Mouse (Mus musculus) adrenal gland, adult 8-10 months (tissue): Measurements from ENCODE around the gene Cyp26a1. TPM values are rescaled to one million over a fixed set of nuclear protein-coding genes. Genes with fewer than 3 reads are reported as not detected.
A peak's percentile ranks its signal among the peaks of the same experiment; 100 is the strongest.

Experiments
- DNase-seq: peaks from one replicate; pipeline ENCODE4 v3.0.0; 2022
- total RNA-seq, 4 experiments: library from RNA; stranded (reverse); gene quantifications; 2 replicates each; pipeline ENCODE4 v1.2.4; 2022

Gene Cyp26a1
- total RNA-seq, 4 experiments from 2014 or later: not detected

GRCm38 (mm10) chr19:37698273-37699160, 919 bp downstream of the Cyp26a1 start:
- DNase-seq: no peak

GRCm38 (mm10) chr19:37699711-37700110, 2.1 kb downstream of the Cyp26a1 start:
- DNase-seq: no peak

- peak; percentile 81 for DNase-seq
These were observed 4.9 kb downstream of the Cyp26a1 start for GRCm38 (mm10) chr19:37702377-37703076.

GRCm38 (mm10) chr19:37703902-37704509, 6.4 kb downstream of the Cyp26a1 start:
- DNase-seq: peak; percentile 40

GRCm38 (mm10) chr19:37705722-37706121, 8.1 kb downstream of the Cyp26a1 start:
- DNase-seq: no peak

- DNase-seq: no peak
These were observed 17.1 kb downstream of the Cyp26a1 start for GRCm38 (mm10) chr19:37714681-37715080.

- no peak for DNase-seq
These were observed 18.4 kb downstream of the Cyp26a1 start for GRCm38 (mm10) chr19:37715980-37716379.

GRCm38 (mm10) chr19:37716524-37717175, 19.1 kb downstream of the Cyp26a1 start:
- DNase-seq: no peak

- DNase-seq: no peak
These were observed 21.6 kb downstream of the Cyp26a1 start for GRCm38 (mm10) chr19:37719166-37719565.

GRCm38 (mm10) chr19:37724591-37724990, 27.0 kb downstream of the Cyp26a1 start:
- no peak for DNase-seq

- no peak for DNase-seq
These were observed 29.0 kb downstream of the Cyp26a1 start for GRCm38 (mm10) chr19:37726585-37726984.

GRCm38 (mm10) chr19:37727366-37727765, 29.8 kb downstream of the Cyp26a1 start:
- no peak for DNase-seq

GRCm38 (mm10) chr19:37735426-37735825, 37.8 kb downstream of the Cyp26a1 start:
- DNase-seq: no peak

GRCm38 (mm10) chr19:37738575-37738974, 41.0 kb downstream of the Cyp26a1 start:
- DNase-seq: peak; percentile 3

- no peak for DNase-seq
These were observed 42.4 kb downstream of the Cyp26a1 start for GRCm38 (mm10) chr19:37740043-37740442.

Other genes with a start within 250 kb of the Cyp26a1 start
- 10 to 100 TPM; 18.7 to 26.7 (median 22.0) TPM for gene Exoc6, start 147.4 kb upstream of the Cyp26a1 start, total RNA-seq
- under 1 TPM in 2 of 4 experiments, not detected in 2; 0.23 to 0.32 TPM for gene Cyp26c1, start 12.2 kb upstream of the Cyp26a1 start, total RNA-seq